Mouse (Mus musculus): ENCODE results near the gene Trpm8. TPM values are rescaled to one million over a fixed set of nuclear protein-coding genes. Genes with fewer than 3 reads are reported as not detected.

Gene Trpm8
- not detected in 2 replicates for polyA plus RNA-seq (2012; rRNA removed)

GRCm38 (mm10) chr1:88277098-88277817 lies at the start of gene Trpm8, which contains the start of gene Hjurp:
TSS of gene Trpm8 (plus strand) at chr1:88277661.
TSS of gene Hjurp (minus strand) at chr1:88277633.
- peak; percentile 100 for DNase-seq (ENCODE audit: low spot score)

GRCm38 (mm10) chr1:88228121-88228520 lies 49.3 kb upstream of the Trpm8 start:
- DNase-seq (ENCODE audit: low spot score): peak; percentile 41

- DNase-seq (ENCODE audit: low spot score): no peak
These were observed 47.9 kb upstream of the Trpm8 start for GRCm38 (mm10) chr1:88229566-88229965.

GRCm38 (mm10) chr1:88229986-88230385 lies 47.5 kb upstream of the Trpm8 start:
- peak; percentile 32 for DNase-seq (ENCODE audit: low spot score)

- peak; percentile 32 for DNase-seq (ENCODE audit: low spot score)
These were observed 47.0 kb upstream of the Trpm8 start for GRCm38 (mm10) chr1:88230421-88230820.

GRCm38 (mm10) chr1:88230981-88231802 lies 46.3 kb upstream of the Trpm8 start:
- no peak for DNase-seq (ENCODE audit: low spot score)

GRCm38 (mm10) chr1:88231803-88232499 lies 45.5 kb upstream of the Trpm8 start:
- DNase-seq (ENCODE audit: low spot score): no peak

GRCm38 (mm10) chr1:88232664-88233380 lies 44.6 kb upstream of the Trpm8 start:
- peak; percentile 32 for DNase-seq (ENCODE audit: low spot score)

- DNase-seq (ENCODE audit: low spot score): peak; percentile 48
These were observed 43.8 kb upstream of the Trpm8 start for GRCm38 (mm10) chr1:88233421-88234247.

GRCm38 (mm10) chr1:88234248-88234610 lies 43.2 kb upstream of the Trpm8 start:
- no peak for DNase-seq (ENCODE audit: low spot score)

GRCm38 (mm10) chr1:88234646-88235045 lies 42.8 kb upstream of the Trpm8 start:
- DNase-seq (ENCODE audit: low spot score): no peak

GRCm38 (mm10) chr1:88235046-88235893 lies 42.2 kb upstream of the Trpm8 start:
- peak; percentile 49 for DNase-seq (ENCODE audit: low spot score)

- no peak for DNase-seq (ENCODE audit: low spot score)
These were observed 41.5 kb upstream of the Trpm8 start for GRCm38 (mm10) chr1:88235894-88236415.

GRCm38 (mm10) chr1:88237311-88237710 lies 40.1 kb upstream of the Trpm8 start:
- peak; percentile 57 for DNase-seq (ENCODE audit: low spot score)

GRCm38 (mm10) chr1:88238771-88239170 lies 38.7 kb upstream of the Trpm8 start:
- DNase-seq (ENCODE audit: low spot score): no peak

GRCm38 (mm10) chr1:88240072-88240471 lies 37.4 kb upstream of the Trpm8 start:
- peak; percentile 34 for DNase-seq (ENCODE audit: low spot score)

- DNase-seq (ENCODE audit: low spot score): peak; percentile 43
These were observed 36.9 kb upstream of the Trpm8 start for GRCm38 (mm10) chr1:88240579-88240978.

- DNase-seq (ENCODE audit: low spot score): no peak
These were observed 33.6 kb upstream of the Trpm8 start for GRCm38 (mm10) chr1:88243861-88244260.

GRCm38 (mm10) chr1:88245881-88246280 lies 31.6 kb upstream of the Trpm8 start:
- no peak for DNase-seq (ENCODE audit: low spot score)

GRCm38 (mm10) chr1:88246386-88246785 lies 31.1 kb upstream of the Trpm8 start:
- no peak for DNase-seq (ENCODE audit: low spot score)
